Mouse (Mus musculus) splenic B cell, adult 2 months (primary cell): ENCODE data around the gene Luc7l2.
"Not testable (repeated sequence)": the region's sequence is repeated elsewhere in the genome, so short reads cannot be mapped to it uniquely, and the experiment has no call there.

ENCODE experiments used
- DNase-seq: peaks from one replicate; pipeline ENCODE4 v3.0.0-alpha.2; 2011; ENCODE audit warnings: low read depth, low spot score
- H3K27me3 ChIP-seq: 2 replicates; pipeline ENCODE4 v1.6.1; 2012; ENCODE audit warnings: mild to moderate bottlenecking, low read length, moderate library complexity, mixed read lengths; ENCODE audit not compliant: control insufficient read depth, poor library complexity, insufficient read depth, severe bottlenecking
- H3K36me3 ChIP-seq: 2 replicates; pipeline ENCODE4 v1.6.1; 2012; ENCODE audit warnings: mild to moderate bottlenecking, low read length, moderate library complexity, mixed read lengths; ENCODE audit not compliant: control insufficient read depth, poor library complexity, insufficient read depth, severe bottlenecking

Luc7l2 gene

DNA sequence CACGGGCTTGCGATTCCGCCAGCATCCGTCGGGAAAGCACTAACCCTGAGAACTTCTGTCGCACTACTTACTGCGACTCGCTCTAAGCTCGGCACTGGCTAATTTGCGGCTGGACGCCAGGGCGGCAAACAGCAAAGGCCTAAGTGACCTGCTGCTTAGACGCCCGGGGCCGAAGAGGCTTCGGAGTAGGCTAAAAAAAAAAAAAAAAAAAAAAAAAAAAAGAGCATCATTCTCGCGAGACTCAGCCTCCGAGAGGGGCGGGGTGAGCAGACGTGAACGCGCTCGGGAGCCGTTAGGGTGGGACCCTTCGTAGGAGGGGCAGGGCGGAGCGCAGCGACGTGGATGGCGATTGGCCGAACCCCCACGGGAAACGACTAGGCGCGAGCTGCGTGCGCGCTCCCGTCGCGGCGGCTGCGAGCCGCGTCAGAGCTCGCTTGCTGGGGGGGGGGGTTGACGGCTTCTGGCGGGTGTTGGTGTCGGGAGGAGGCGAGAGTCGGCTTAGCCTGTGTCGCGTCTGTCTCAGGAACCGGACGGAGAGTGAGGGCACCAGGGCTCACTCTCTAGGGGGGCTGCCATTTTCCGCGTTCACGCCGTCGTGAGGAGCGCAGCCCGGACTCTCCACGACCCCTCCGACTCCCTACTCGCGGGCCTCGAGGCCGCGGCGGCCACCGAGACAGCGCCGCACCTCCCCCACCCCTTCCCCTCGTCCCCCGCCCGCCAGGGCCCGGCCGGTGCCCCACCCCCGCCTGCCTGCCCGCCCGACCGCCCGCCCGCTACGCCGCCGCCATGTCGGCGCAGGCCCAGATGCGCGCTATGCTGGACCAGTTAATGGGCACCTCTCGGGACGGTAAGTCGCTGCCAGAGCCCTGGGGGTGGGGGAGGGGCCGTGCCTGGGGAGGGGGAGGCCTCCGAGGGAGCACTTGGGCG lies at the start of gene Luc7l2:
Gene Luc7l2, plus strand, starts transcription at position 273 of the 927 bp plus-strand sequence.
- Histone ChIP-seq H3K27me3 (no peaks in the 10 kb centered on the region), H3K36me3 (no peaks in the 10 kb centered on the region)
- peak; percentile 99 for DNase-seq

DNA sequence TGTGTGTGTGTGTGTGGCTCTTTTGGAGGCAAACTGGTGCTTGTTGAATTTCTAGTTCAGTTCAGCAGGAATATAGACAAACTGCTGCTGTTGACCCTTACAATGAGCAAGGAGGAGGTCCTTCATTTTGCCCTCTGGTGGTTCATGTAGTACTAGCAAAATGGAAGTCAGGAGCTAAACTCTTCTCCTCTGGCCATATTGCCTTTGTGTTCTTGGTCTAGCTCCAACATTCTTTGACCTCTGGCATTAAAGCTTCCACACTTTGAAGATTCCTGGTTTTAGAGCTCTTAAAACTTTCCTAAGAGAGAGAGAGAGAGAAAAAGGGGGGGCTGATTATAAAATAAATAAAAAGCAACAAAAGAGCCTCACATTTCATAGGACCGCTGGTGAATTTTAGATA lies 39.0 kb upstream of the Luc7l2 start:
- no peak for DNase-seq
- no peaks in the 10 kb centered on the region for H3K27me3 ChIP-seq
- 0 out of 2 replicates have a peak, but pooled peaks cover 3% of the 10 kb centered on the region for H3K36me3 ChIP-seq

DNA sequence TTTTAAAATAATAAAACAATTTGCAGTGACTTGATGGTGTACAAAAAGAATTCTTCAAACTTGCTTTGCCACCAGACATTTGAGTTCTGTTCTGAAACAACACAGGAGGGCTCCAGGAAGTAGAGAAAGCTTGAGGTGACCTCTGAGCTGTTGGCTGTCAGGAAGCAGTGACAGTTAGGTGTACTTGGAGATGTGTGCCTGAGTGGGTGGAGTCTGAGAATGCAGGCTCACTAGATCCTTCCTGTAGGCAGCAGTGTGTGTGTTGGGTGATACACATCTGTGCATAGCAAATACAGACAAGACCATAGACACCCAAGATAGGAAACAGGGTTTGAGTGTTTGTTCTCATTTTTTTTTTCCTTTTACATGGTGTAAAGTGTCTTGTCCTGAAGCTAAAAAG lies 38.3 kb upstream of the Luc7l2 start:
- no peaks in the 10 kb centered on the region for H3K27me3 ChIP-seq
- DNase-seq, result no peak
- 0 out of 2 replicates have a peak, but pooled peaks cover 5% of the 10 kb centered on the region for H3K36me3 ChIP-seq

DNA sequence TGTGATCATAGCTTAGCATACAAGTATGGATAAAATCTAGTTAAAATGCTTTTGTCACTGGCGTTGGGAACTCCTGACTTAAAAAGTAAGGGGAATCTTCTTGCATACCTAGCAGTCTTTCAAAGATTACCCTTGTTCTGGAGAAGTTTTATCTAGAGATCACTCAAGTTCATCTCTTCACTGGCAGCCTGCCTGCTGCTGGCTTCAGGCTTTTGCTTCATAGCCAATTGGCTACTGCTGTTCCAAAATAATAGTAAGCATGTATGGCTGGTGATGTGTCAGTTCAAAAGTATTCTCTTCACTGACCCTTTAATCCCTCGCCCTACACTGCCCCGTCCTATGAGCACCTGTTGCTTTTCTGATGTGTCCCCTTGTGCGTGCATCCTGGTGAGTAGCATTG lies 35.9 kb upstream of the Luc7l2 start:
- Histone ChIP-seq H3K27me3 (no peaks in the 10 kb centered on the region), H3K36me3 (0 out of 2 replicates have a peak, but pooled peaks cover 5% of the 10 kb centered on the region)
- DNase-seq, result no peak

DNA sequence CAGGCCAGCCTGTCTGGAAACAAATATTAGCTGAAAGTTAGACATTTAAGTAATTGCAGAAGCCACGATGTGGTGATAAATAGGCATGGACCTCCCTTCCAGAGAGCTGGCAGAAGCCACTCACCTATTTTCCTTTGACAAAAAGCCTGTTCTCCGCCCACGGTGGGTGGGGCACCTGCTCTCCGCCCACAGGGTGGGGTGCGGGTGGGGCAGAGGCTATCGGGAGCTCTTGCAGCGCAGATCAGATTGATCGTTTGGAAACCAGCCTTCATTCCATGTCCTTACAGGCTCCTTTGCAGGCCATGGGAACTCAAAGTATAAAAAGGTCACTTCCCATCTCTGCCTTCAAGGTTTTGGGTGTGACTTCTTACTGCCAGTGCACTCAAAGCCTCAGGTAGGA lies 27.3 kb upstream of the Luc7l2 start:
- H3K27me3 ChIP-seq, result no peaks in the 10 kb centered on the region
- H3K36me3 ChIP-seq, result 0 out of 2 replicates have a peak, but pooled peaks cover 2% of the 10 kb centered on the region
- no peak for DNase-seq

DNA sequence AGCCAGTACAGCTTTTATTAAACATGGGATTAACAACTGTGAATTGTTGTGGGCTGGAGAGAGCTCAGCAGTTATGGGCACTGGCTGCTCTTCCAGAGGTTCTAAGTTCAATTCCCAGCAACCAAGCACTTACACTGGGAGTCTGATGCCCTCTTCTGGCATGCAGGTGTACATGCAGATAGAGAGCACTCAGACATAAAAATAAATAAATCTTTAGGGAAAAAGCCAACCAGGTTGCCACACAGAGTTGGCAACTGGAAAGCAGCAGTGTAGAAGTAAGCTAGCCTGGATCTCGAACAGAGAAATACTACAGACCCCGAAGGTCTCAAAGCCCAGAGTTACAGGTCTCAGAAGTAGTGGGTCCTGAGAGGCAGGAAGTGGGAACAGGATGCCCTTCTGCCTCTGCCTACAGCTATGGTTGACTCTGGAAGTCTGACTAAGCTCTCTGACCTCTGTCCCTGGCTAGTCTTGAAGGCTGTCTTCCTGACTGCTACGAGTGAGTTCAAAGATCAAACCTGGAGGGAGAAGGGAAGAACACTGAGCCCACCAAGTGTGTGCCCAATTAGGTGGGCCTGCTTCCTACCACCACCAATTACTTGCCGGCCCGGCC lies 19.8 kb upstream of the Luc7l2 start:
- peak; percentile 58 for DNase-seq
- H3K27me3 ChIP-seq, result no peaks in the 10 kb centered on the region

DNA sequence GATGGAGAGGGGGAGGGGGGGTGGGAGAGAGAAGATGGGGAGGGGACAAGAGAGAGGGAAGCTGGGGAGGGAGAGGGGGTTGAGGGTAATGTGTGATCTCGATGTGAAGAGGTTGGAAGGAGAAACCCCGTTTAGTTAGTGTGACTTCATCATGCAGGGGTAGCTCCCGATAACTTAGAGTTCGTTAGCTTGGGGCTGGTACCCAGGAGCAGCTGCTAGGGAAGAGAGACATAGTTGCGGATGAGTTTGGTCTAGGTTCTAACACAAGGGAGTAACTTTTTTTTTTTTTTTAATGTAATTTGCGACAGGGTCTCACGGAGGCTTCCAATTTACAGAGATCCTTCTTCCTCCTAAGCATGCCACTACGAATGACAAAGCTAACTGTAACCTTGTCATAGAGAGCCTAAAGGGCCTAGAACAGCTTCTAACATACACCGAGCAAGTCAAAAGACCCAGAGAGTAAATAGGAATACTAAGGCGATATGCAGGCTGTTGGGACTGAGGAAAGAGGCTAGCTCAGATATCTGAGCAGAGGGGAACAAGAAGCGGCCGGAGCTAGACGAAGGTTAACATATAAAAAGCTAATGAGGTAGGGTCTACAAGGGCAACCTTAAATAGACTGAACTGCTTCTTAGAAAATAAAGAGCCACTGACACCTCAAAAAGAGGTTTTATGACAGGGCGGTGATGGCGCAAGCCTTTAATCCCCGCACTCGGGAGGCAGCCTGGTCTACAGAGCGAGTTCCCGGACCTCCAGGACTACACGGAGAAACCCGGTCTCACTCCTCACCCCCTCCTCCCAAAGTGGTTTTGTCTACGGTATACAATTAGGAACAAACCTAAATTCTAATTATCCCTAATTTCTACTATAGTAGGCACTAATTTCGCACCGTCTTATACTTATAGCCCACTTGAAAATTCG lies 18.4 kb upstream of the Luc7l2 start:
- H3K27me3 ChIP-seq, result no peaks in the 10 kb centered on the region
- H3K36me3 ChIP-seq, result no peaks in the 10 kb centered on the region
- peak; percentile 31 for DNase-seq

More for the DNA sequence above, 19.8 kb upstream of the Luc7l2 start:
- no peaks in the 10 kb centered on the region for H3K36me3 ChIP-seq

DNA sequence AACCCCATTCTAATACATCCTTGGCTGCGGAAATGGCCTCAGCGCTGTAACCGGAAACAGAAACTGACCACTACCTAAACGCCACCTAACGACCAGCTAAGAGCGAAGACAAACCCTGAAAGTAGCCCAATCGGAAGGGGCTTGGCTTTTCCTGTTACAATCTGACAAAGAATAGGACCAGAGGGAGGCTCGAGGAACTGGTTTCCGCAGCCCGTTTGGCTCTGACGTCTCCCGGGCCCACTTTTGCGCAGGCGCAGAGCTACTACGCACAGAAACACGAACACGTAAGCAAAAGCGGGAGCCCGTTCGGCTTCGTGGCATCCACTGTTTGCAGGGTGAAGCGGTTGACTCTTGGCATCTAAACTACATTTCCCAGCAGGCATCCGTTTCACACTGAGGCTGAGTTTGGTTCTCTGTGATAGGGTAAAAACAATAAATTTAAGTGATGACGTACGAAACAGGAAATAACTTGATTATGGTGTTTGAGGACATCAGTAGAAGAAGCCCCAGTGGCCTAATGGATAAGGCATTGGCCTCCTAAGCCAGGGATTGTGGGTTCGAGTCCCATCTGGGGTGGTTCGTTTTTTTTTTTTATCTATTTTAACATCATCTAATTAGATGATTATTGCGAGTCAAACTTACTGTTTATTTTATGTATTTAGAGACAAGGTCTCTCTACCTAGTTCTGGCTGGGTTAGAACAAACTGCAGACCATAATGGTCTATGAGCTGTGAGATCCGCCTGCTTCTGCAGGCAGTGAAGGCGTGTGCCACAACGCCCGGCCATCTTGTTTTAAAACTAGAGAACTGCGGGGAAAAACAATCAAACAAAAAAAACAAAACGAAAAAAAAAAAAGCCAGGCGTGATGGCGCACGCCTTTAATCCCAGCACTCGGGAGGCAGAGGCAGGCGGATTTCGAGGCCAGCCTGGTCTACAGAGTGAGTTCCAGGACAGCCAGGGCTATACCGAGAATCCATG lies 17.4 kb upstream of the Luc7l2 start, which contains the start of gene Fmc1:
Gene Fmc1, plus strand, starts transcription at position 75 of the 978 bp plus-strand sequence.
- Histone ChIP-seq H3K27me3 (no peaks in the 10 kb centered on the region), H3K36me3 (no peaks in the 10 kb centered on the region)
- DNase-seq, result peak; percentile 99

DNA sequence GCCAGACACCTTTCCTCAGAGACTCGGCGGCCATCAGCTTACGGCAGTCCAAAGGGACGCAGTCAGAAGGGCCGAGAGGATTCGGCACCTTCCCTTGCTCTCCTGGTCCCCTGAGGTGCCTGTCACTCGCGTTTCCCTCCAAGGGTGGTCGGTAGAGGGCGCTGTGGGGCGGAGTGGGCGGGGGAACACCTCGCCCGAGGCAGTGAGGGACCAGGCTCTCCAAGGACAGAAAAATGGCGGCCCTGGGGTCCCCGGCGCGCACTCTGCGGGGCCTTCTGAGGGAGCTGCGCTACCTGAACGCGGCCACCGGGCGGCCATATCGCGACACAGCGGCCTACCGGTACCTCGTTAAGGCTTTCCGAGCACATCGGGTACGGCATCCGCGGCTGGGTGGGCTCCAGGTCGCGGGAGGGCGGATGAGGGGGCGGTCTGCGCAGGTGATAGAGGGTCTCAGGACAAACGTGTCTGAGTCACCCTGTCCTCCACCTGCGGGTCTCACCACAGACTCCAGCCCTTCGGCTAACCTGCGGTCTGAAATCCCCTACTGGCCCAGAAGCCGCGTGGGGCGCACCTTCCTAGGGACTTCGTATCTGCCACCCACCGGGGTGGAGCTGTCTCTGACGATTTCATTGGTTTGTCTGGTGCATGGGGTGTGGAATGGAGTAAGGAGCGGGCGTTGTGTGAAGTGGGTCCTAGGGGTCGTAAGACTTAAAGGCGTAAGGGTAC lies 16.3 kb upstream of the Luc7l2 start:
- Histone ChIP-seq H3K27me3 (no peaks in the 10 kb centered on the region), H3K36me3 (no peaks in the 10 kb centered on the region)
- DNase-seq, result peak; percentile 97

DNA sequence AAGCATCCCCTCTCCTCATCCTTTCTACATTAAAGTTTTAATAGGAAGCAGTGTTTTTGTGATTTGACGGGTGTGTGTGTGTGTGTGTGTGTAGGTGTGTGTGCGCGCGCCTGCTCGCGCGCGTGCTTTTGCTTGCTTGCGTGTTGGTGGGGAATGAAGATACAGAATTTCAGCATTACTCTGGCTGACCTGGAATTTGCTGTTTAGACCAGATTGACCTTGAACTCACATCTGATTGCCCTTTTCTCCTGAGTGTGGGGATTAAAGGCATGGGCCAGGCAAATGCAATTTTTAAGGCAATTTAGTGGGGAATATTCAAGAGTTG lies 15.8 kb upstream of the Luc7l2 start:
- DNase-seq, result no peak
- Histone ChIP-seq H3K27me3 (no peaks in the 10 kb centered on the region), H3K36me3 (no peaks in the 10 kb centered on the region)

DNA sequence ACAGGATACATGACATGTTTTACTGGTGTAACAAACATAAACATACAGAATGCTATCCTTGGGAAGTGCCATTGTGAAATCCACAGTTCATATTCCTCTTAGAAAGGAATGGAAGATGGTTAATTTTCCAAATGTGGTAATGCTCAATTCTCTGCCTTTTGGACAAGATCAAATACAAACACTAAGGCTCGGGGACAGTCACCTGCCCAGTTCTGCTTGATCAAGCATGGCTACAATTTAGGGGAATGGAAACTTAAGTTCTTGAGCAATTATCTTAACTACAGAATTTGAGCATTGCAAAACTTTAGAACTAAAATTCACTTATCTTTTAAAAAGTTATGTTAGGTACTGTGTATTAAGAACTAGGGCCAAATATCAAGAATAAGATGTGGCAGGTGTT lies 15.3 kb upstream of the Luc7l2 start:
- DNase-seq, result peak; percentile 56
- Histone ChIP-seq H3K27me3 (no peaks in the 10 kb centered on the region), H3K36me3 (no peaks in the 10 kb centered on the region)

DNA sequence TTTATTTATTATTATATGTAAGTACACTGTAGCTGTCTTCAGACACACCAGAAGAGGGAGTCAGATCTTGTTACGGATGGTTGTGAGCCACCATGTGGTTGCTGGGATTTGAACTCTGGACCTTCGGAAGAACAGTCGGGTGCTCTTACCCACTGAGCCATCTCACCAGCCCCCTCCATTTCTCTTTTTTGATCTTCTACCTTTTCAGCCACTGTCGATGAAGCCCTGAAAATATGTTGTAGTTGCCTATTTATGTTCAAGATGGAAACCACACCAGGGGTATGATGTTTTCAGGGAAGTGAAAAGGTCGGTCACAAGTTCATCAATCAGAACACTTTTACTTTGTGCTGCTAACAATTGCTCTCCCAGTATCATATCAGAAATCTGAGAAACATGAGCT lies 7.0 kb upstream of the Luc7l2 start:
- not testable (repeated sequence) for H3K27me3 ChIP-seq, H3K36me3 ChIP-seq, DNase-seq

DNA sequence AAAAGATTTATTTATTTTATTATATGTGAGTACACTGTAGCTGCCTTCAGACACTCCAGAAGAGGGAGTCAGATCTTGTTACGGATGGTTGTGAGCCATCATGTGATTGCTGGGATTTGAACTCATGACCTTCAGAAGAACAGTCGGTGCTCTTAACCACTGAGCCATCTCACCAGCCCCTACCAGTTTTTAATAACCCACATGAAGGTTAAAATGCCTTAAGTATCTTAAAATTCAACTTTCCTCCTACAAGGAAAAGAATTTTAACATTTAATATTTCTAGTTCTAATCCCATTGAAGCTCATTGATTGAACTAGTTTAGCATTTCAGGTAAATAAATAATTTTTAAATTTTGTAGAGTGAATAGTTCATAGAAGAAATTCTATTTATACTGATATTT lies 4.1 kb upstream of the Luc7l2 start:
- DNase-seq, H3K36me3 ChIP-seq, H3K27me3 ChIP-seq: not testable (repeated sequence)
